Comparison of ENCODE assay signal across 7 mouse cellular contexts in genomic region chr15:97376792-97377222, GRCm38 (mm10).
DNase-seq lines count a peak whose midpoint lies in the region; ATAC-seq and TF ChIP-seq lines count a peak whose summit lies in the region.

No protein-coding gene starts in this region.

- H3K9ac ChIP-seq in ES-E14 (ENCODE audit: insufficient read depth, low read depth, low read length, poor library complexity, severe bottlenecking) = peak overlapping the region; percentile 73
- H3K9ac ChIP-seq in lung, embryonic 16.5 days (ENCODE audit: low read length) = peak overlapping the region; percentile 49

- in situ Hi-C loops in ES-E14 (cut with MboI; ENCODE audit: low sequenced_read_pairs in 2 of 2, unreplicated experiment in 2 of 2) = no loop called here

- peaks cover 19% of the 10 kb centered on the region in 2 experiments for H3K4me1 ChIP-seq in ES-E14 (ENCODE audit: control insufficient read depth in 2 of 2, insufficient read depth in 2 of 2, low read length in 2 of 2, poor library complexity in 1 of 2)
- peaks cover 21% of the 10 kb centered on the region for H3K4me1 ChIP-seq in lung, embryonic 16.5 days (replicated peaks; ENCODE audit: control insufficient read depth, insufficient read depth, low read length)

- WGBS in lung, embryonic 16.5 days = 16% methylated on average over 19 of the region's 19 CpGs

- H3K4me3 ChIP-seq in ES-E14 (ENCODE audit: insufficient read depth in 1 of 2, low read depth in 1 of 2, low read length in 2 of 2, poor library complexity in 1 of 2, severe bottlenecking in 1 of 2) = peak overlapping the region; percentile 66 to 78
- H3K4me3 ChIP-seq in lung, embryonic 16.5 days (ENCODE audit: low read length) = peak overlapping the region; percentile 34

- peak; percentile 66 for ATAC-seq in lung, embryonic 16.5 days (ENCODE audit: low read depth)
- ATAC-seq in erythroid progenitor cell, adult 5-6 weeks (replicated peaks; ENCODE audit: low FRiP score, poor library complexity, severe bottlenecking) = no peak
- ATAC-seq in cerebellum, adult (ENCODE audit: insufficient number of reproducible peaks, low FRiP score, low TSS enrichment) = no peak

- H3K9me3 ChIP-seq in ES-E14 (ENCODE audit: control insufficient read depth, insufficient read depth, low read depth, low read length) = no peaks in the 10 kb centered on the region
- no peaks in the 10 kb centered on the region for H3K9me3 ChIP-seq in lung, embryonic 16.5 days (ENCODE audit: control insufficient read depth, low read length)

- no peak for DNase-seq in ES-E14 (ENCODE audit: low read depth, low spot score)
- peak; percentile 70 for DNase-seq in adrenal gland, postnatal 10 days
- peak; percentile 54 for DNase-seq in heart, postnatal 4 days
- DNase-seq in layer of hippocampus, postnatal 10 days (ENCODE audit: low spot score in 2 of 2) = no peak

- peaks cover 12% of the 10 kb centered on the region for H3K36me3 ChIP-seq in ES-E14 (ENCODE audit: control insufficient read depth, insufficient read depth, low read length, poor library complexity, severe bottlenecking)
- no peaks in the 10 kb centered on the region for H3K36me3 ChIP-seq in lung, embryonic 16.5 days (ENCODE audit: control insufficient read depth, insufficient read depth, low read length)

- peak overlapping the region; percentile 85 for H3K27ac ChIP-seq in ES-E14 (ENCODE audit: insufficient read depth, low read depth, low read length, poor library complexity, severe bottlenecking)
- H3K27ac ChIP-seq in lung, embryonic 16.5 days (ENCODE audit: low read length) = no peak overlapping the region

- no peaks in the 10 kb centered on the region for H3K27me3 ChIP-seq in lung, embryonic 16.5 days (ENCODE audit: control insufficient read depth, insufficient read depth, low read depth, low read length)

- H3K4me2 ChIP-seq in lung, embryonic 16.5 days (ENCODE audit: low read depth, low read length) = peak overlapping the region; percentile 49

TF ChIP-seq in ES-E14, 5 proteins besides CTCF, POLR2A, EP300 and RAD21:
- TF ChIP-seq MAFK (IDR thresholded peaks at IDR 0.05; ENCODE audit: insufficient read depth, low read depth, low read length) = no peak

Comparison
In these comparisons a context has a peak if more than half of its experiments do, and no peak if none do; other contexts are left out.
1. DNase-seq: peak in adrenal gland, postnatal 10 days (single experiment) and heart, postnatal 4 days (single experiment); none in ES-E14 (single experiment) and layer of hippocampus, postnatal 10 days (0 of 2).